Mouse (Mus musculus): ENCODE measurements around the gene Angptl6. TPM values are rescaled to one million over a fixed set of nuclear protein-coding genes. Genes with fewer than 3 reads are reported as not detected.
A peak's percentile ranks its signal among the peaks of the same experiment; 100 is the strongest.

Angptl6 gene
- polyA plus RNA-seq (2015; fragmentation: Nextera tagmentation; extraction: Ambion mirVana) = 9.8 and 10.1 TPM in 2 replicates

GRCm38 (mm10) chr9:20879097-20879792 is at the start of gene Angptl6:
Gene Angptl6 (minus strand): TSS chr9:20879727.
- H3K9ac ChIP-seq = peak within 1 kb of the TSS; percentile 74
- peaks cover 13% of the 10 kb centered on the region; the same call in 1 of the 2 replicates for H3K4me1 ChIP-seq (replicated peaks)
- peak within 1 kb of the TSS; percentile 96 for H3K27ac ChIP-seq
- H3K27me3 ChIP-seq = 0 out of 2 replicates have a peak, but pooled peaks cover 4% of the 10 kb centered on the region
- H3K4me3 ChIP-seq = peak within 1 kb of the TSS; percentile 44
- peak within 1 kb of the TSS; percentile 66 for H3K4me2 ChIP-seq
- H3K36me3 ChIP-seq = no peaks in the 10 kb centered on the region
- H3K9me3 ChIP-seq = no peaks in the 10 kb centered on the region
- WGBS = 94% methylated on average over 13 of the region's 13 CpGs
- ATAC-seq (ENCODE audit: low FRiP score) = no peak

- ATAC-seq (ENCODE audit: low FRiP score) = no peak
- H3K27ac ChIP-seq = no peak overlapping the region
- no peak overlapping the region for H3K4me3 ChIP-seq
- no peaks in the 10 kb centered on the region for H3K4me1 ChIP-seq (replicated peaks)
- WGBS = 99% methylated on average over 3 of the region's 3 CpGs
- H3K9ac ChIP-seq = no peak overlapping the region
- no peak overlapping the region for H3K4me2 ChIP-seq
- H3K27me3 ChIP-seq = no peaks in the 10 kb centered on the region
- H3K36me3 ChIP-seq = peaks cover 98% of the 10 kb centered on the region
- H3K9me3 ChIP-seq = no peaks in the 10 kb centered on the region
Measured at GRCm38 (mm10) chr9:20923258-20923657, 43.7 kb upstream of the Angptl6 start.

GRCm38 (mm10) chr9:20916160-20916559 is 36.6 kb upstream of the Angptl6 start:
- no peak overlapping the region for H3K9ac ChIP-seq

GRCm38 (mm10) chr9:20909948-20910347 is 30.4 kb upstream of the Angptl6 start:
- no peaks in the 10 kb centered on the region for H3K27me3 ChIP-seq
- H3K9me3 ChIP-seq = no peaks in the 10 kb centered on the region
- no peak for ATAC-seq (ENCODE audit: low FRiP score)
- no peak overlapping the region for H3K9ac ChIP-seq
- peaks cover 100% of the 10 kb centered on the region for H3K36me3 ChIP-seq
- WGBS = 94% methylated on average over 9 of the region's 9 CpGs
- H3K27ac ChIP-seq = no peak overlapping the region
- no peak overlapping the region for H3K4me3 ChIP-seq
- no peak overlapping the region for H3K4me2 ChIP-seq
- no peaks in the 10 kb centered on the region for H3K4me1 ChIP-seq (replicated peaks)

More at GRCm38 (mm10) chr9:20916160-20916559, 36.6 kb upstream of the Angptl6 start:
- no peak overlapping the region for H3K4me3 ChIP-seq
- no peak overlapping the region for H3K4me2 ChIP-seq
- no peak overlapping the region for H3K27ac ChIP-seq
- H3K36me3 ChIP-seq = peaks cover 100% of the 10 kb centered on the region
- 92% methylated on average over 4 of the region's 4 CpGs for WGBS
- ATAC-seq (ENCODE audit: low FRiP score) = no peak
- H3K4me1 ChIP-seq (replicated peaks) = no peaks in the 10 kb centered on the region
- no peaks in the 10 kb centered on the region for H3K9me3 ChIP-seq
- no peaks in the 10 kb centered on the region for H3K27me3 ChIP-seq

- 45% methylated on average over 6 of the region's 6 CpGs for WGBS
- no peak for ATAC-seq (ENCODE audit: low FRiP score)
- H3K27ac ChIP-seq = no peak overlapping the region
- peaks cover 31% of the 10 kb centered on the region for H3K36me3 ChIP-seq
- H3K4me2 ChIP-seq = no peak overlapping the region
- no peak overlapping the region for H3K4me3 ChIP-seq
- peaks cover 14% of the 10 kb centered on the region for H3K4me1 ChIP-seq (replicated peaks)
- H3K27me3 ChIP-seq = no peaks in the 10 kb centered on the region
- no peaks in the 10 kb centered on the region for H3K9me3 ChIP-seq
- no peak overlapping the region for H3K9ac ChIP-seq
Measured at GRCm38 (mm10) chr9:20902174-20902491, 22.6 kb upstream of the Angptl6 start.

GRCm38 (mm10) chr9:20901466-20902173 is 22.1 kb upstream of the Angptl6 start:
- Histone ChIP-seq H3K9ac (no peak overlapping the region), H3K27me3 (no peaks in the 10 kb centered on the region), H3K27ac (no peak overlapping the region), H3K36me3 (peaks cover 31% of the 10 kb centered on the region), H3K4me1 (replicated peaks) (peaks cover 19% of the 10 kb centered on the region), H3K4me3 (no peak overlapping the region), H3K9me3 (no peaks in the 10 kb centered on the region), H3K4me2 (no peak overlapping the region)
- ATAC-seq (ENCODE audit: low FRiP score) = no peak
- WGBS = 20% methylated on average over 13 of the region's 13 CpGs

- Histone ChIP-seq H3K4me3 (peak within 1 kb of the TSS; percentile 92), H3K4me2 (peak within 1 kb of the TSS; percentile 99), H3K9me3 (no peaks in the 10 kb centered on the region), H3K4me1 (replicated peaks) (peaks cover 28% of the 10 kb centered on the region), H3K27ac (peak within 1 kb of the TSS; percentile 49; the same call in 1 of the 2 replicates), H3K9ac (peak within 1 kb of the TSS; percentile 95), H3K27me3 (no peaks in the 10 kb centered on the region), H3K36me3 (peaks cover 35% of the 10 kb centered on the region)
- ATAC-seq (ENCODE audit: low FRiP score) = peak; percentile 86
- WGBS = 5% methylated on average over 33 of the region's 34 CpGs
Measured at GRCm38 (mm10) chr9:20898511-20899073, 19.1 kb upstream of the Angptl6 start, which contains the start of gene Eif3g. Gene Eif3g (minus strand): TSS chr9:20898623.

GRCm38 (mm10) chr9:20897736-20898510 is 18.4 kb upstream of the Angptl6 start:
- no peaks in the 10 kb centered on the region for H3K9me3 ChIP-seq
- peak overlapping the region; percentile 99 for H3K4me2 ChIP-seq
- H3K4me3 ChIP-seq = peak overlapping the region; percentile 92
- no peaks in the 10 kb centered on the region for H3K27me3 ChIP-seq
- peak overlapping the region; percentile 95 for H3K9ac ChIP-seq
- peaks cover 28% of the 10 kb centered on the region for H3K4me1 ChIP-seq (replicated peaks)
- H3K36me3 ChIP-seq = peaks cover 42% of the 10 kb centered on the region
- peak; percentile 78 for ATAC-seq (ENCODE audit: low FRiP score)
- H3K27ac ChIP-seq = peak overlapping the region; percentile 49; the same call in 1 of the 2 replicates
- WGBS = 6% methylated on average over 34 of the region's 39 CpGs

- Histone ChIP-seq H3K27ac (no peak overlapping the region), H3K4me2 (no peak overlapping the region), H3K36me3 (peaks cover 67% of the 10 kb centered on the region), H3K4me1 (replicated peaks) (peaks cover 25% of the 10 kb centered on the region), H3K4me3 (no peak overlapping the region), H3K9me3 (no peaks in the 10 kb centered on the region), H3K27me3 (no peaks in the 10 kb centered on the region), H3K9ac (no peak overlapping the region)
- no peak for ATAC-seq (ENCODE audit: low FRiP score)
- WGBS = 97% methylated on average over 9 of the region's 9 CpGs
Measured at GRCm38 (mm10) chr9:20895382-20895781, 15.9 kb upstream of the Angptl6 start.

GRCm38 (mm10) chr9:20894629-20895028 is 15.1 kb upstream of the Angptl6 start:
- no peak overlapping the region for H3K4me3 ChIP-seq
- H3K9ac ChIP-seq = no peak overlapping the region
- 92% methylated on average over 15 of the region's 15 CpGs for WGBS
- H3K9me3 ChIP-seq = no peaks in the 10 kb centered on the region
- peaks cover 27% of the 10 kb centered on the region for H3K4me1 ChIP-seq (replicated peaks)
- H3K4me2 ChIP-seq = no peak overlapping the region
- no peak overlapping the region for H3K27ac ChIP-seq
- ATAC-seq (ENCODE audit: low FRiP score) = no peak
- no peaks in the 10 kb centered on the region for H3K27me3 ChIP-seq
- H3K36me3 ChIP-seq = peaks cover 75% of the 10 kb centered on the region

GRCm38 (mm10) chr9:20893590-20894343 is 14.2 kb upstream of the Angptl6 start:
- Histone ChIP-seq H3K36me3 (peaks cover 78% of the 10 kb centered on the region), H3K27ac (no peak overlapping the region), H3K4me2 (no peak overlapping the region), H3K9me3 (no peaks in the 10 kb centered on the region), H3K4me3 (no peak overlapping the region), H3K9ac (no peak overlapping the region), H3K27me3 (no peaks in the 10 kb centered on the region), H3K4me1 (replicated peaks) (peaks cover 34% of the 10 kb centered on the region)
- no peak for ATAC-seq (ENCODE audit: low FRiP score)
- WGBS = 93% methylated on average over 13 of the region's 13 CpGs

Data from hindbrain, embryonic 13.5 days (tissue).